14 mouse cellular contexts compared by ENCODE assay signal in genomic region chr4:86406501-86407199, GRCm38 (mm10).
A peak's percentile ranks its signal among the peaks of the same experiment; 100 is the strongest.
DNase-seq lines count a peak whose midpoint lies in the region; ATAC-seq and TF ChIP-seq lines count a peak whose summit lies in the region.
"Had no signal": no experiment of that assay in that cellular context is flagged by ENCODE, and none has a peak within 500 bp of the region (broad histone marks: within the 10 kb centered on the region; RNA-seq: fewer than 3 reads in every experiment).

No protein-coding gene starts in this region.

- H3K36me3 ChIP-seq in lung, embryonic 15.5 days: no peaks in the 10 kb centered on the region
- H3K36me3 ChIP-seq in kidney, postnatal 0 days (ENCODE audit: insufficient read depth, low read length): no peaks in the 10 kb centered on the region
- H3K36me3 ChIP-seq in stomach, embryonic 15.5 days: no peaks in the 10 kb centered on the region
- H3K36me3 ChIP-seq: forebrain, embryonic 15.5 days; hindbrain, embryonic 12.5 days; liver, embryonic 15.5 days; midbrain, embryonic 12.5 days; neural tube, embryonic 13.5 days had no signal

- no peak overlapping the region for H3K9ac ChIP-seq in lung, embryonic 15.5 days
- H3K9ac ChIP-seq in kidney, postnatal 0 days (ENCODE audit: low read depth, low read length): no peak overlapping the region
- H3K9ac ChIP-seq in stomach, embryonic 15.5 days: no peak overlapping the region
- H3K9ac ChIP-seq: forebrain, embryonic 15.5 days; hindbrain, embryonic 12.5 days; liver, embryonic 15.5 days; midbrain, embryonic 12.5 days; neural tube, embryonic 13.5 days had no signal

- peak; percentile 39 for DNase-seq in gastrocnemius, postnatal 14 days
- DNase-seq in gastrocnemius, postnatal 10 days: no peak
- no peak for DNase-seq in lung, postnatal 25 days (ENCODE audit: low spot score)
- peak; percentile 76 for DNase-seq in kidney, postnatal 0 days (ENCODE audit: low spot score)
- DNase-seq in layer of hippocampus, adult 9-10 months (ENCODE audit: low spot score): no peak
- DNase-seq in left cerebral cortex, adult 8-10 months (ENCODE audit: low spot score in 2 of 2): no peak
- DNase-seq: heart, adult 18-20 months had no signal

- ATAC-seq in lung, embryonic 15.5 days (ENCODE audit: borderline replicate concordance, extremely low read depth, low FRiP score, low TSS enrichment): peak; percentile 24; the same call in 1 of the 2 replicates
- no peak for ATAC-seq in kidney, postnatal 0 days (replicated peaks; ENCODE audit: low FRiP score, low read depth)
- ATAC-seq in stomach, embryonic 15.5 days (ENCODE audit: insufficient read depth, low FRiP score, low read depth): peak; percentile 47; the same call in 1 of the 2 replicates
- ATAC-seq: forebrain, embryonic 15.5 days had no signal

- 22% methylated on average over 7 of the region's 7 CpGs for WGBS in lung, embryonic 15.5 days
- 23% methylated on average over 7 of the region's 7 CpGs for WGBS in kidney, postnatal 0 days
- 31% methylated on average over 7 of the region's 7 CpGs for WGBS in stomach, embryonic 15.5 days

- no peak overlapping the region for H3K4me2 ChIP-seq in lung, embryonic 15.5 days
- H3K4me2 ChIP-seq in kidney, postnatal 0 days (ENCODE audit: low read length): no peak overlapping the region
- no peak overlapping the region for H3K4me2 ChIP-seq in stomach, embryonic 15.5 days
- H3K4me2 ChIP-seq: forebrain, embryonic 15.5 days; hindbrain, embryonic 12.5 days; liver, embryonic 15.5 days; midbrain, embryonic 12.5 days; neural tube, embryonic 13.5 days had no signal

- H3K4me3 ChIP-seq in lung, embryonic 15.5 days: no peak overlapping the region
- no peak overlapping the region for H3K4me3 ChIP-seq in kidney, postnatal 0 days (replicated peaks; ENCODE audit: low read depth, low read length)
- H3K4me3 ChIP-seq in stomach, embryonic 15.5 days (replicated peaks): no peak overlapping the region
- H3K4me3 ChIP-seq: forebrain, embryonic 15.5 days; hindbrain, embryonic 12.5 days; liver, embryonic 15.5 days; midbrain, embryonic 12.5 days; neural tube, embryonic 13.5 days had no signal

- H3K4me1 ChIP-seq in lung, embryonic 15.5 days: peaks cover 17% of the 10 kb centered on the region; the same call in 1 of the 2 replicates
- peaks cover 11% of the 10 kb centered on the region for H3K4me1 ChIP-seq in kidney, postnatal 0 days (replicated peaks; ENCODE audit: insufficient read depth, low read length)
- H3K4me1 ChIP-seq in stomach, embryonic 15.5 days: peaks cover 17% of the 10 kb centered on the region; the same call in 1 of the 2 replicates
- H3K4me1 ChIP-seq: forebrain, embryonic 15.5 days; liver, embryonic 15.5 days; midbrain, embryonic 12.5 days had no signal

- H3K27me3 ChIP-seq in lung, embryonic 15.5 days: no peaks in the 10 kb centered on the region
- H3K27me3 ChIP-seq in kidney, postnatal 0 days (ENCODE audit: insufficient read depth, low read length): no peaks in the 10 kb centered on the region
- H3K27me3 ChIP-seq in stomach, embryonic 15.5 days (replicated peaks): no peaks in the 10 kb centered on the region
- H3K27me3 ChIP-seq: forebrain, embryonic 15.5 days; hindbrain, embryonic 12.5 days; liver, embryonic 15.5 days; midbrain, embryonic 12.5 days; neural tube, embryonic 13.5 days had no signal

- TF ChIP-seq CTCF in kidney, postnatal 0 days (IDR thresholded peaks at IDR 0.05; ENCODE audit: low read depth): no peak

- intact Hi-C loops in gastrocnemius, postnatal 14 days (cut with DNase I; ENCODE audit: low total_unique reads): no loop called here

- H3K27ac ChIP-seq in lung, embryonic 15.5 days: no peak overlapping the region
- no peak overlapping the region for H3K27ac ChIP-seq in kidney, postnatal 0 days
- 0 out of 2 replicates have a peak overlapping the region, but pooled peaks have one; percentile 21 for H3K27ac ChIP-seq in stomach, embryonic 15.5 days
- H3K27ac ChIP-seq: forebrain, embryonic 15.5 days; hindbrain, embryonic 12.5 days; liver, embryonic 15.5 days; midbrain, embryonic 12.5 days; neural tube, embryonic 13.5 days had no signal

- H3K9me3 ChIP-seq in lung, embryonic 15.5 days: no peaks in the 10 kb centered on the region
- H3K9me3 ChIP-seq in kidney, postnatal 0 days (replicated peaks; ENCODE audit: low read length): no peaks in the 10 kb centered on the region
- no peaks in the 10 kb centered on the region for H3K9me3 ChIP-seq in stomach, embryonic 15.5 days
- H3K9me3 ChIP-seq: forebrain, embryonic 15.5 days; hindbrain, embryonic 12.5 days; liver, embryonic 15.5 days; midbrain, embryonic 12.5 days; neural tube, embryonic 13.5 days had no signal

Comparison
In these comparisons a context has a peak if more than half of its experiments do, and no peak if none do; other contexts are left out.
1. DNase-seq: peak in gastrocnemius, postnatal 14 days (single experiment) and kidney, postnatal 0 days (single experiment); none in gastrocnemius, postnatal 10 days (single experiment), lung, postnatal 25 days (single experiment), layer of hippocampus, adult 9-10 months (single experiment) and left cerebral cortex, adult 8-10 months (0 of 2).